Mouse (Mus musculus) intestine, embryonic 14.5 days (tissue): Measurements from ENCODE around the gene Celf5. TPM values are rescaled to one million over a fixed set of nuclear protein-coding genes. Genes with fewer than 3 reads are reported as not detected.

Experiments
- ATAC-seq: fragments of 200-750 bp; cut with Nextera tagmentation; replicated peaks from 2 replicates; pipeline ENCODE4 v1.8.0; 2017; ENCODE audit warnings: low read depth, moderate number of reproducible peaks, moderate TSS enrichment, moderate library complexity; ENCODE audit not compliant: low FRiP score, low TSS enrichment
- DNase-seq: peaks from one replicate; pipeline ENCODE4 v3.0.0-alpha.2; 2018; ENCODE audit warnings: low spot score
- H3K27ac ChIP-seq: fragments of 300-500 bp; sonication (generic); 2 replicates; pipeline ENCODE4 v1.5.1; 2014; ENCODE audit warnings: low read depth, mild to moderate bottlenecking, control low read depth
- H3K27me3 ChIP-seq: fragments of 300-500 bp; sonication (generic); replicated peaks from 2 replicates; pipeline ENCODE4 v1.6.1; 2014; ENCODE audit warnings: low read length, control low read depth; ENCODE audit not compliant: control insufficient read depth, insufficient read depth
- H3K36me3 ChIP-seq: fragments of 300-500 bp; sonication (generic); 2 replicates; pipeline ENCODE4 v1.6.1; 2014; ENCODE audit warnings: low read length, control low read depth; ENCODE audit not compliant: control insufficient read depth, insufficient read depth
- H3K4me1 ChIP-seq: fragments of 300-500 bp; sonication (generic); replicated peaks from 2 replicates; pipeline ENCODE4 v1.6.1; 2014; ENCODE audit warnings: low read length, control low read depth, mixed read lengths; ENCODE audit not compliant: control insufficient read depth, insufficient read depth
- H3K4me2 ChIP-seq: fragments of 300-500 bp; sonication (generic); 2 replicates; pipeline ENCODE4 v1.6.1; 2014; ENCODE audit warnings: low read length
- H3K4me3 ChIP-seq: fragments of 300-500 bp; sonication (generic); 2 replicates; pipeline ENCODE4 v1.5.1; 2014; ENCODE audit warnings: low read depth, low read length, control low read depth, mixed read lengths
- H3K9ac ChIP-seq: fragments of 300-500 bp; sonication (generic); 2 replicates; pipeline ENCODE4 v1.6.1; 2014; ENCODE audit warnings: mild to moderate bottlenecking, low read length
- H3K9me3 ChIP-seq: fragments of 300-500 bp; sonication (generic); 2 replicates; pipeline ENCODE4 v1.6.1; 2016; ENCODE audit warnings: low read length, control low read depth; ENCODE audit not compliant: control insufficient read depth
- WGBS: fragments of 180-500 bp; shearing (Covaris S2); extraction: QIAGEN DNeasy Blood & Tissue Kit; methylation state at CpG from one replicate; pipeline ENCODE4 v1.1.7; 2014; 5-methylcytosine and 5-hydroxymethylcytosine counted together
- polyA plus RNA-seq: library from polyadenylated mRNA; unstranded; fragments of >200 nt; fragmentation: Nextera tagmentation; extraction: Ambion mirVana; gene quantifications from 2 replicates; pipeline ENCODE4 v1.2.1, GENCODE M21; 2014

Celf5 gene
- polyA plus RNA-seq, 1 experiment from 2014 or later = 1.3 TPM

DNA sequence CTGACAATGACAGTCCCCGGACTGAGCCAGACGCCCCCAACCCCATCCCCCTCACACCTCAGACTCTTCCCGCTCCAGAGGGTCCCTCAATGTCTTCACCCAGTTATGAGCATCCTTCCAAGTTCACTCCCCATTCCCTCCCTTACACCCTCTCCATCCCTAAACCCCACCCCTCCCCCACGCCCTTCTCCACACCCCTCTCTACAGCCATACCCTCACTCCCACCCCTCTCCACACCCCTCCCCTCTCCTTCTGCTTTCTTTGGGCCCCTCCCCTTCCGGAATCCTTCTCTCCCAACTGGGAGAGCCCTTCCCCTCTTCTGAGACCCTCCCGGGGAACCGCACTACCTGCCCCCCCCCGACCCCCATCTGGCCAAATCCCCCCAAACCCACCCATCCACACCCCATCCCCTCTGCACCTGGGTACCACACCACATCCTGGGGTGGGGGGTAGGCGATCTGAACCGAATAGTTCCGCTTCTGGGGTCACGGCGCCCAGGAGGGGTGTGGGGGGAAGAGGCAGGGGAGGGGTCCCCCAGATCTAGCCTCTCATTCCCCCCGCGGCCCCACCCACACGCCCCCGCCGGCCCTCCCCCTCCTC, 10.0 kb downstream of the Celf5 start:
- H3K4me1 ChIP-seq = 0 out of 2 replicates have a peak, but pooled peaks cover 4% of the 10 kb centered on the region
- DNase-seq = no peak
- no peaks in the 10 kb centered on the region for H3K9me3 ChIP-seq
- no peak overlapping the region for H3K4me2 ChIP-seq
- no peaks in the 10 kb centered on the region for H3K36me3 ChIP-seq
- ATAC-seq = no peak
- H3K4me3 ChIP-seq = no peak overlapping the region
- H3K27me3 ChIP-seq = peaks cover 55% of the 10 kb centered on the region
- WGBS = 6% methylated on average over 17 of the region's 18 CpGs
- no peak overlapping the region for H3K9ac ChIP-seq
- no peak overlapping the region for H3K27ac ChIP-seq

DNA sequence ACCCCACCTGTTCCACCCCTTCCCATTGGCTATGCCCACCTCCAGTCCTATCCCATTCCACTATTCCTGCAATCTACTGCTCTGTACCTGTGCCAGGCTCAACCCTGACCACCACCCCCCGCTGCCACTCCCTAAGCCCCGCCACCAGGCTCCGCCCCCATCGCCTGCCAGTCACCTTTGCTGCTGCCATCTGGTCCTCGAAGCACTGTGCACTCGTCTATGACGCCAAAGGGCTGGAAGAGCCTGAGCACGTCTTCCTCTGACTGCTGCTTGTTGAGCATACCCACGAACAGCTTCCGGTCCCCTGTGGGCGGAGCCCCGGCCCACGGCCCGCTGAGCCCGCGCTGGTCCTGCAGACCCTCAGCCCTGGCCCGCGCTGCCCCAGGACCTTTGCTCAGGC, 12.1 kb downstream of the Celf5 start:
- DNase-seq = no peak

DNA sequence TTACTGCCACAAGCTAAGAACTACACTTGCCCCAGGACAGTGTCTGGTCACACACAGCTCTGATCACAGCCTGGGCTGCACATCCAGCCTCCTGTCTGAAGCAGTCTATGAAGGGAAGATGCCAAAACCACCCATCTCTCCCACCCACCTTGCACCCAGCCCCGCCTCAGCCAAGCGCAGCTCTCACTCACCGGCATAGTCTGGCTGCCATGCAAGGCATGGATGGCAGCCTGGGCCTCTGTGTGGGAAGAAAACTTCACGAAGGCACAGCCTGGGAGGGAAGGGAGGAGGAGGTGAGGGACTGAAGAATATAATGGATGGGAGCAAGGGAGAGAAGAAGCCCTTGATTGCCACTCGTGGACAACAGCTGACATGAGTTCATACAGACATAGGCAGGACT, 13.3 kb downstream of the Celf5 start:
- no peaks in the 10 kb centered on the region for H3K36me3 ChIP-seq
- no peak overlapping the region for H3K27ac ChIP-seq
- 0 out of 2 replicates have a peak, but pooled peaks cover 4% of the 10 kb centered on the region for H3K4me1 ChIP-seq
- 77% methylated on average over 5 of the region's 5 CpGs for WGBS
- no peaks in the 10 kb centered on the region for H3K9me3 ChIP-seq
- DNase-seq (no peak), ATAC-seq (no peak)
- H3K27me3 ChIP-seq = peaks cover 65% of the 10 kb centered on the region
- H3K9ac ChIP-seq = no peak overlapping the region
- H3K4me2 ChIP-seq = no peak overlapping the region
- H3K4me3 ChIP-seq = no peak overlapping the region

More for the DNA sequence above, 12.1 kb downstream of the Celf5 start:
- WGBS = 54% methylated on average over 18 of the region's 18 CpGs
- no peak overlapping the region for H3K4me2 ChIP-seq
- no peaks in the 10 kb centered on the region for H3K36me3 ChIP-seq
- H3K4me3 ChIP-seq = no peak overlapping the region
- ATAC-seq = no peak
- H3K27ac ChIP-seq = no peak overlapping the region
- H3K27me3 ChIP-seq = peaks cover 64% of the 10 kb centered on the region
- no peaks in the 10 kb centered on the region for H3K9me3 ChIP-seq
- 0 out of 2 replicates have a peak, but pooled peaks cover 4% of the 10 kb centered on the region for H3K4me1 ChIP-seq
- H3K9ac ChIP-seq = no peak overlapping the region

GRCm38 (mm10) chr10:81467670-81468235, 14.8 kb downstream of the Celf5 start:
- Histone ChIP-seq H3K9ac (no peak overlapping the region), H3K27me3 (peaks cover 65% of the 10 kb centered on the region), H3K4me1 (0 out of 2 replicates have a peak, but pooled peaks cover 3% of the 10 kb centered on the region), H3K27ac (no peak overlapping the region), H3K9me3 (no peaks in the 10 kb centered on the region), H3K36me3 (no peaks in the 10 kb centered on the region), H3K4me2 (no peak overlapping the region), H3K4me3 (no peak overlapping the region)
- no peak for DNase-seq
- ATAC-seq = no peak
- WGBS = 81% methylated on average over 16 of the region's 16 CpGs

DNA sequence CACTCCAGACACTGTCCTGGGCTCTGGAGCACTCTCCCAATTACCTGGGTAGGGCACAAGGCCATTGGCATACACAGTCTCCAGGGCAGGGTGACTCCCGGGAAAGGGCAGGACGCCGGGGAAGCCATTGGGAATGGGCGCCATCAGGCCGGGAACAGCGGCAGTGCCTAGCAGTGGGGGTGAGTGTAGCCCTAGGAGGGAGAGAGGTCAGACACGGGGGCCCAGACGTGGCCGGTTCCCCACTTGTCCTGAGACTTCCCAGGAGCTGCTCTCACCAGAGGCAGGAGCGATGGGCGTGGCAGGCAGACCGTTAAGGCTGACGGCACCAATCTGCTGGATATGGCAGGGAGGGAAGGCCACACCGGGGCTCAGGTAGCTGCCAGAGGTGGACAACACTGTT, 15.6 kb downstream of the Celf5 start:
- H3K27me3 ChIP-seq = peaks cover 67% of the 10 kb centered on the region
- 0 out of 2 replicates have a peak, but pooled peaks cover 3% of the 10 kb centered on the region for H3K4me1 ChIP-seq
- H3K9ac ChIP-seq = no peak overlapping the region
- DNase-seq (no peak), ATAC-seq (no peak)
- H3K36me3 ChIP-seq = no peaks in the 10 kb centered on the region
- H3K4me3 ChIP-seq = no peak overlapping the region
- 55% methylated on average over 14 of the region's 14 CpGs for WGBS
- H3K9me3 ChIP-seq = 0 out of 2 replicates have a peak, but pooled peaks cover 2% of the 10 kb centered on the region
- no peak overlapping the region for H3K27ac ChIP-seq
- no peak overlapping the region for H3K4me2 ChIP-seq

DNA sequence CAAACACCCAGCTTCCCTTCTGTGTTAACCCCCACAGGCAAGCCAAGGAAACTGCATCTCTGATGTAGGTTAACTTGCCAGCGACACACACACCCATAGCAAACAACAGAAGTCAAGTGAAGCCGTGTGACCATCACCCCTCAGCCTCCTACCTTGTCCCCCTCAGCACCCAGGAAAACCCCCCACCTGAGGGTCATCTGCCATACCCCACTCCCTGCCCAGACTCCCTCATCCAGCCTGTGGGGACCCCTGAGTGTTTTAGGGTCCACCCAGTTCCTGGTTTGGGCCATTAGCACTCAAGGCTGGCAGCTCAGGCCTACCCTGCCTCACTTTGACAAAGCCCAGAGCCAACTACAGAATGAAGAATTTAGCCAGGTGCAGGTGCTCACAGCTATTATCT, 16.4 kb downstream of the Celf5 start:
- H3K4me1 ChIP-seq = 0 out of 2 replicates have a peak, but pooled peaks cover 3% of the 10 kb centered on the region
- 73% methylated on average over 2 of the region's 2 CpGs for WGBS
- peaks cover 72% of the 10 kb centered on the region for H3K27me3 ChIP-seq
- 0 out of 2 replicates have a peak, but pooled peaks cover 2% of the 10 kb centered on the region for H3K9me3 ChIP-seq
- H3K9ac ChIP-seq = no peak overlapping the region
- no peaks in the 10 kb centered on the region for H3K36me3 ChIP-seq
- ATAC-seq (no peak), DNase-seq (no peak)
- no peak overlapping the region for H3K4me3 ChIP-seq
- no peak overlapping the region for H3K4me2 ChIP-seq
- no peak overlapping the region for H3K27ac ChIP-seq

DNA sequence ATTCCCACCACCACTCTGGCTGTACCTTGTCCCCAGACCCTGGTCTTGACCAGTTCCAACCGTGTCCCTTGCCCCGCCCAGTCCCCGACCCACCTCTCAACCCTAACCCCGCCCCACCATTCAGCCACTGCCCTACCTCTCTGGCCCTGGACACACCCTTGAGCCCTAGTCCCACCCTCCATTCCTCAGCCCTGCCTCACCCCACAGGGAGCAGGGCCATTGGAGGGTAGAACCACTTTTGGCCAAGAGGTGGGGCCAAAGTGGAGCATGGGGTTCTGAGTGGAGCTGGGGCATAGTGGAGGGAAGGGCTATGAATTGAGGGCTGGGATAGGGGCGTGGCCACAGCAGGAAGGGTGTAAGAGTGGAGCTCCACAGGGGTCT, 17.3 kb downstream of the Celf5 start:
- no peak overlapping the region for H3K9ac ChIP-seq
- WGBS = 4% methylated on average over 5 of the region's 5 CpGs
- H3K9me3 ChIP-seq = 0 out of 2 replicates have a peak, but pooled peaks cover 2% of the 10 kb centered on the region
- H3K4me1 ChIP-seq = 0 out of 2 replicates have a peak, but pooled peaks cover 3% of the 10 kb centered on the region
- H3K27ac ChIP-seq = no peak overlapping the region
- peaks cover 77% of the 10 kb centered on the region for H3K27me3 ChIP-seq
- H3K4me2 ChIP-seq = no peak overlapping the region
- H3K36me3 ChIP-seq = no peaks in the 10 kb centered on the region
- ATAC-seq (peak; percentile 56), DNase-seq (no peak)
- H3K4me3 ChIP-seq = no peak overlapping the region

DNA sequence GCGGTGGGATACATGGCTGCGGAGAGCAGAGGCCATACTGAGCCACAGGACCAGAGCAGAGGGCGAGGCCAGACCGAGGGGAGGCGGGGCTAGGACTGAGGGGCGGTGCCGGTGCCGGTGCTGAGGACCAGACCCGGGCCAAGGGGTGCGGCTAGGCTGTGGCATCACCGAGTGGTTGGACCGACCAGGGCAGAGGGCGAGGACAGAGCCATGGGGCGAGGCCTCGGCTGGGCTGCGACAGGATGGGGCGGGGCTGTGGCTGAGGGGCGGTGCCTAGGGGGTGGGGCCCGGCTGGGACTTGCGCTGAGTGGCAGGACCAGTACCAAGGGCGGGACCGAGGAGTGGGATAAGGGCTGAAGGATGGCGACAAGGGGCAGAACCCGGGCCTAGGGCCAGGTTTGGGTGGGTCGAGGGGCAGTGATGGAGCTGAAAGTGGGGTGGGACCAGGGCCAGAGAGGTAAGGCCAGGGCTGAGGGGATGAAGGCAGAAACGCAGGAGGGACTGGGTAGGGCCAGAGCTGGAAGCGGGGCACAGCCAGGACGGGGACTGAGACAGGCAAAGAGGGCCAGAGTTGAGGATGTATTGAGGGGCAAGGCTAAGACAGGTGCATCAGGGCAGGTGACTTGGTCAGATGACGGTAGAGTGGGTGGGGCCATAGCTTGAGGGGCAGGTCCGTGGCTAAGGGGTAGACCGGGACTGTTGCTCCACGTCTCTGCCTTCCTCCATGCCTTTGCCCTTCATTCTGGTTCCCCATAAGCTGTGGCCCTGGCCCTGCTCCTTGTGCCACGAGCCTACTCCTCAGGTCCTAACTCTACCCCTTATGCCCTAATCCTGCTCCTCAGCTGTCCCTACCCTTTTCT, 17.9 kb downstream of the Celf5 start:
- peak; percentile 83 for ATAC-seq
- Histone ChIP-seq H3K4me2 (peak overlapping the region; percentile 47), H3K4me1 (0 out of 2 replicates have a peak, but pooled peaks cover 3% of the 10 kb centered on the region), H3K9ac (no peak overlapping the region), H3K27me3 (peaks cover 80% of the 10 kb centered on the region), H3K4me3 (peak overlapping the region; percentile 29), H3K27ac (no peak overlapping the region), H3K9me3 (0 out of 2 replicates have a peak, but pooled peaks cover 2% of the 10 kb centered on the region), H3K36me3 (no peaks in the 10 kb centered on the region)
- peak; percentile 86 for DNase-seq
- whole genome bisulfite sequencing = under 1% methylated on average over 32 of the region's 33 CpGs
